Mouse (Mus musculus) intestine, embryonic 14.5 days (tissue): ENCODE results near the gene Sh3bp5l. TPM values are rescaled to one million over a fixed set of nuclear protein-coding genes. Genes with fewer than 3 reads are reported as not detected.

Experiments
- ATAC-seq: fragments of 200-750 bp; cut with Nextera tagmentation; replicated peaks from 2 replicates; pipeline ENCODE4 v1.8.0; 2017; ENCODE audit warnings: low read depth, moderate number of reproducible peaks, moderate TSS enrichment, moderate library complexity; ENCODE audit not compliant: low FRiP score, low TSS enrichment
- DNase-seq: peaks from one replicate; pipeline ENCODE4 v3.0.0-alpha.2; 2018; ENCODE audit warnings: low spot score
- H3K27ac ChIP-seq: fragments of 300-500 bp; sonication (generic); 2 replicates; pipeline ENCODE4 v1.5.1; 2014; ENCODE audit warnings: low read depth, mild to moderate bottlenecking, control low read depth
- H3K27me3 ChIP-seq: fragments of 300-500 bp; sonication (generic); replicated peaks from 2 replicates; pipeline ENCODE4 v1.6.1; 2014; ENCODE audit warnings: low read length, control low read depth; ENCODE audit not compliant: control insufficient read depth, insufficient read depth
- H3K36me3 ChIP-seq: fragments of 300-500 bp; sonication (generic); 2 replicates; pipeline ENCODE4 v1.6.1; 2014; ENCODE audit warnings: low read length, control low read depth; ENCODE audit not compliant: control insufficient read depth, insufficient read depth
- H3K4me1 ChIP-seq: fragments of 300-500 bp; sonication (generic); replicated peaks from 2 replicates; pipeline ENCODE4 v1.6.1; 2014; ENCODE audit warnings: low read length, control low read depth, mixed read lengths; ENCODE audit not compliant: control insufficient read depth, insufficient read depth
- H3K4me2 ChIP-seq: fragments of 300-500 bp; sonication (generic); 2 replicates; pipeline ENCODE4 v1.6.1; 2014; ENCODE audit warnings: low read length
- H3K4me3 ChIP-seq: fragments of 300-500 bp; sonication (generic); 2 replicates; pipeline ENCODE4 v1.5.1; 2014; ENCODE audit warnings: low read depth, low read length, control low read depth, mixed read lengths
- H3K9ac ChIP-seq: fragments of 300-500 bp; sonication (generic); 2 replicates; pipeline ENCODE4 v1.6.1; 2014; ENCODE audit warnings: mild to moderate bottlenecking, low read length
- H3K9me3 ChIP-seq: fragments of 300-500 bp; sonication (generic); 2 replicates; pipeline ENCODE4 v1.6.1; 2016; ENCODE audit warnings: low read length, control low read depth; ENCODE audit not compliant: control insufficient read depth
- WGBS: fragments of 180-500 bp; shearing (Covaris S2); extraction: QIAGEN DNeasy Blood & Tissue Kit; methylation state at CpG from one replicate; pipeline ENCODE4 v1.1.7; 2014; 5-methylcytosine and 5-hydroxymethylcytosine counted together
- polyA plus RNA-seq: library from polyadenylated mRNA; unstranded; fragments of >200 nt; fragmentation: Nextera tagmentation; extraction: Ambion mirVana; gene quantifications from 2 replicates; pipeline ENCODE4 v1.2.1, GENCODE M21; 2014

Sh3bp5l gene
- polyA plus RNA-seq, 1 experiment from 2014 or later: 28.9 TPM

- H3K27ac ChIP-seq: peak overlapping the region; percentile 57; the same call in 1 of the 2 replicates
- H3K9ac ChIP-seq: peak overlapping the region; percentile 84
- WGBS: 14% methylated on average over 10 of the region's 10 CpGs
- no peaks in the 10 kb centered on the region for H3K27me3 ChIP-seq
- peaks cover 16% of the 10 kb centered on the region for H3K4me1 ChIP-seq
- peak overlapping the region; percentile 77 for H3K4me3 ChIP-seq
- ATAC-seq: no peak; the same call in none of the 2 replicates
- H3K9me3 ChIP-seq: peaks cover 5% of the 10 kb centered on the region; the same call in 1 of the 2 replicates
- H3K4me2 ChIP-seq: peak overlapping the region; percentile 97
- H3K36me3 ChIP-seq: peaks cover 31% of the 10 kb centered on the region
- DNase-seq: no peak
Observed at GRCm38 (mm10) chr11:58331149-58331495, 598 bp downstream of the Sh3bp5l start.

GRCm38 (mm10) chr11:58331546-58331945 lies 1.0 kb downstream of the Sh3bp5l start:
- H3K27ac ChIP-seq: no peak overlapping the region
- 84% methylated on average over 6 of the region's 6 CpGs for WGBS
- peaks cover 31% of the 10 kb centered on the region for H3K36me3 ChIP-seq
- H3K4me1 ChIP-seq: peaks cover 16% of the 10 kb centered on the region
- DNase-seq: no peak
- H3K4me3 ChIP-seq: peak overlapping the region; percentile 77
- no peak for ATAC-seq
- peak overlapping the region; percentile 84 for H3K9ac ChIP-seq
- H3K4me2 ChIP-seq: peak overlapping the region; percentile 97
- H3K27me3 ChIP-seq: no peaks in the 10 kb centered on the region
- H3K9me3 ChIP-seq: peaks cover 5% of the 10 kb centered on the region; the same call in 1 of the 2 replicates

GRCm38 (mm10) chr11:58334746-58335145 lies 4.2 kb downstream of the Sh3bp5l start:
- Histone ChIP-seq H3K27ac (no peak overlapping the region), H3K27me3 (no peaks in the 10 kb centered on the region), H3K4me1 (peaks cover 8% of the 10 kb centered on the region), H3K4me2 (no peak overlapping the region), H3K36me3 (peaks cover 48% of the 10 kb centered on the region), H3K9me3 (no peaks in the 10 kb centered on the region), H3K9ac (no peak overlapping the region), H3K4me3 (no peak overlapping the region)
- DNase-seq: no peak
- WGBS: 83% methylated on average over 3 of the region's 3 CpGs
- ATAC-seq: no peak

DNA sequence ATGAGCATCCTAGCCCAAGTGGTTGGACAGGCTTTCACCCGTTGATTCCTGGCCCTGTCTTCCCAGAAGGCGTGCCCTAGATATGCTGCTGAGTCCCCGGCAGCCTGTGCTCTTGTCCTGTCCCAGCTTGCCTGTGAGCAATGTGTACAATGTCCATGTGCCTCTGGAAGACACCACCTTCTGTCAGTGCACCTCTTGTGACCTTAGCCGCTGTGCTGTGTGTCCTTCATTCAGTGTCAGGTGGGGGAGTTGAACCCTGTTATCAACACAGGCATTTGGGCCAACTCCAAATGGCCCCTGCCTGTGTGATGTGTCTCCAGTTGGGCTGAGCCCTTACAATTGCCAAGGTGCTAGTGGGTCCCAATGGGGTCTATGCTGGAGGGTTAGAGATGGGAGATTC lies 16.2 kb downstream of the Sh3bp5l start:
- WGBS: 87% methylated on average over 4 of the region's 4 CpGs
- no peak overlapping the region for H3K27ac ChIP-seq

DNA sequence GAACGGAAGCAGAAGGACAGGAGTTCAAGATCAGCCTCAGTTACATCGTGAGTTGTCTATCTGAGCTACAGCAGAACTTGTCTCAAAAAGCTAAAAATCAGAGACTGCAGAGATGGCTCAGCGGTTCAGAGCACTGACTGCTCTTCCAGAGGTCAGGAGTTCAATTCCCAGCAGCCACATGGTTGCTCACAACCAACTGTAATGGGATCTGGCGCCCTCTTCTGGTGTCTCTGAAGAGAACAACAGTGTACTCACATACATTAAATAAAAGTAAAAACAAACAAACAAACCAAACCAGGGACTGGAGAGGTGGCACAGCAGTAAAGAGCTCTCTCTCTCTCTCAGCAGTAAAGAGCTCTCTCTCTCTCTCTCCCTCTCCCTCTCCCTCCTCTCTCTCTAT lies 20.1 kb downstream of the Sh3bp5l start:
- Histone ChIP-seq H3K4me3 (no peak overlapping the region), H3K27me3 (no peaks in the 10 kb centered on the region), H3K4me2 (no peak overlapping the region), H3K27ac (no peak overlapping the region), H3K4me1 (no peaks in the 10 kb centered on the region), H3K36me3 (peaks cover 23% of the 10 kb centered on the region), H3K9ac (no peak overlapping the region), H3K9me3 (no peaks in the 10 kb centered on the region)
- DNase-seq: peak; percentile 23
- ATAC-seq: no peak
- WGBS: 76% methylated on average over 4 of the region's 4 CpGs

More for the DNA sequence above, 16.2 kb downstream of the Sh3bp5l start:
- DNase-seq: no peak
- no peak overlapping the region for H3K4me3 ChIP-seq
- ATAC-seq: no peak
- H3K9me3 ChIP-seq: no peaks in the 10 kb centered on the region
- H3K4me2 ChIP-seq: no peak overlapping the region
- H3K9ac ChIP-seq: no peak overlapping the region
- no peaks in the 10 kb centered on the region for H3K4me1 ChIP-seq
- H3K27me3 ChIP-seq: no peaks in the 10 kb centered on the region
- peaks cover 46% of the 10 kb centered on the region for H3K36me3 ChIP-seq

GRCm38 (mm10) chr11:58351179-58351578 lies 20.7 kb downstream of the Sh3bp5l start:
- Histone ChIP-seq H3K9me3 (no peaks in the 10 kb centered on the region), H3K4me2 (no peak overlapping the region), H3K36me3 (peaks cover 17% of the 10 kb centered on the region), H3K4me3 (no peak overlapping the region), H3K4me1 (no peaks in the 10 kb centered on the region), H3K27me3 (no peaks in the 10 kb centered on the region), H3K9ac (no peak overlapping the region), H3K27ac (no peak overlapping the region)
- ATAC-seq (no peak), DNase-seq (peak; percentile 31)
- 67% methylated on average over 5 of the region's 5 CpGs for WGBS

DNA sequence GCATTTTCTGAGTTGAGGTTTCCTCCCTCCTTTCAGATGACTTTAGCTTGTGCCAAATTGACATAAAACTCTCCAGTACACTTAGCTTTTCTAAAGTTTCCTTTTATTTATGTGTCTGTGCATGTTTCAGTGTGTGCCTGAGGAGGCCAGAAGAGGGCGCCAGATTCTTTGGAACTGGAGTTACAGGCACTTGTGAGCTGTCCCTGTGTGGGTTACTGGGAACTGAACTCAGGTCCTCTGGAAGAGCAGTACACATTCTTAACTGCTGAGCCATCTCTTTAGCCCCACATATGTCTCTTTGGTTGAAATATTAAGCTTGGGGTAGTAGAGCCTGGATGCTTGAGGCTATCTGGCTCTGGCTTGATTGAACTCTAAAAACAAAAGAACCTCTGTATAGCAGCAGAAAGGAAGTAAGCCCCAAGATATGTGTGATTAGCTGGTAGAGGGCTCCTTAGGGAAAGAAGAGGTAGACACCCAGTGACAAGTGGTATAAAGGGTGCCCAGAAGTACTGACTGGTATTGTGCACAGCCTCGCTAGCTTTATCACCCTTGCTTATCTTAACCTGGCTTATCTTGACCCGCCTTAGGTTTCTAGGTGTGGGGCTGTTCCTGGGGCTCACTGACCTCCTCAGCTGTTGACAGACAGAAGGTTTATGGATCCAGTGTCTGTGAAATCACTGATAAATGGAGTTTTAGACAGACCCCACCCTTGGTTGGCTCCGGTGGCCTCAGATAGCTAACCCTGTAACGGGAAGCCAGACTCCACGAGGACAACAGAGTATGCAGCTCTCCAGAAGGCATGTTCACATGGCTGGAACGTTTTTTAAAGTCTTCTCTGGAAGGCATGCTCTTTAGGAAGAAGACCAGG lies 22.4 kb downstream of the Sh3bp5l start:
- WGBS: 36% methylated on average over 7 of the region's 7 CpGs
- Histone ChIP-seq H3K4me2 (no peak overlapping the region), H3K27me3 (no peaks in the 10 kb centered on the region), H3K9ac (no peak overlapping the region), H3K4me3 (no peak overlapping the region), H3K4me1 (no peaks in the 10 kb centered on the region), H3K27ac (peak overlapping the region; percentile 47), H3K36me3 (no peaks in the 10 kb centered on the region; the same call in 1 of the 2 replicates), H3K9me3 (no peaks in the 10 kb centered on the region)
- peak; percentile 90 for ATAC-seq
- DNase-seq: peak; percentile 67

DNA sequence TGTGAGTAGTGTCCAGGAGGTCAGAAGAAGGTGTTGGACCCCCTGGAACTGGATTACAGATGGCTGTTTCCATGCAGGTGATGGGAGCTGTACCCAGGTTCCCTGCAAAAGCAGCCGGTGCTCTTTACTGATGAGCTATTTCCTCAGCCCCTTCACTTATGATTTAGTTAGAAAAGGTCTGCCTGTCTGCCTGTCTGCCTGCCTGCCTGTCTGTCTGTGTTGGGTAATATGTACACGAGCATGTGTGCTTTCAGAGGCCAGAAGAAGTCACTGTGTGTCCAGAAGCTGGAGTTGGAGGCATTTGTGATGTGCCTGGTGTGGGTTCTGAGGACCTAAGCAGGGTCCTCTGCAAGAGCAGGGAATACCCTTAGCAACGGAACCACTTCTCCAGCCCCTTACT lies 23.2 kb downstream of the Sh3bp5l start:
- ATAC-seq: no peak
- no peak overlapping the region for H3K4me2 ChIP-seq
- no peak overlapping the region for H3K9ac ChIP-seq
- no peaks in the 10 kb centered on the region for H3K4me1 ChIP-seq
- WGBS: 62% methylated on average over 3 of the region's 3 CpGs
- no peak for DNase-seq
- H3K4me3 ChIP-seq: no peak overlapping the region
- no peaks in the 10 kb centered on the region for H3K9me3 ChIP-seq
- H3K36me3 ChIP-seq: no peaks in the 10 kb centered on the region
- H3K27me3 ChIP-seq: no peaks in the 10 kb centered on the region
- H3K27ac ChIP-seq: no peak overlapping the region

- H3K4me1 ChIP-seq: no peaks in the 10 kb centered on the region
- H3K4me2 ChIP-seq: no peak overlapping the region
- H3K36me3 ChIP-seq: no peaks in the 10 kb centered on the region
- WGBS: 58% methylated on average over 10 of the region's 10 CpGs
- no peak overlapping the region for H3K27ac ChIP-seq
- no peaks in the 10 kb centered on the region for H3K9me3 ChIP-seq
- H3K27me3 ChIP-seq: no peaks in the 10 kb centered on the region
- no peak for ATAC-seq
- no peak for DNase-seq
- no peak overlapping the region for H3K9ac ChIP-seq
- no peak overlapping the region for H3K4me3 ChIP-seq
Observed at GRCm38 (mm10) chr11:58354476-58354875, 24.0 kb downstream of the Sh3bp5l start.
